Mouse (Mus musculus) left cerebral cortex, adult 11 months (tissue): ENCODE measurements at regions not wholly inside any gene's neighbourhood (a gene's known extent, or its start where the extent isn't known, plus 50 kb on each side); places are given as distances from the start of the nearest gene placed in this dataset.

Experiments
- DNase-seq: peaks from one replicate; pipeline ENCODE4 v3.0.0; 2022; ENCODE audit warnings: low spot score

DNA sequence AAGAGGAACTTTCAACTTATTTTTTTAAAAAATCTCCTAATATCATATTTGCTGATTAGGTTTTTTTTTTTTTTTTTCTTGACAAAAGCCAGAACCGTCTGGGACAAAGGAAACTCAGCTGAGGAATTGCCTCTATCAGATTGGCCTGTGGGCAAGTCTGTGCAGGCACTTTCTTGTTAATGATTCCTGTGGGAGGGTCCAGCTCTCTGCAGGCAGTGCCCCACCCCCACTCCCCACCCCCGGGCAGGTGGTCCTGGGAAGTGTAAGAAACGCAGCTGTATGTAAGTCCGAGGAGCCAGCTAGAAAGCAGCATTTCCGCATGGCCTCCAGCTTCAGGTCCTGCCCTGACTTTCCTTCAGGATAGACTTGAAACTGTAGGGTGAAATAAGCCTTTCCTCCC is 377.7 kb downstream of the Sox2 start:
- DNase-seq = no peak

DNA sequence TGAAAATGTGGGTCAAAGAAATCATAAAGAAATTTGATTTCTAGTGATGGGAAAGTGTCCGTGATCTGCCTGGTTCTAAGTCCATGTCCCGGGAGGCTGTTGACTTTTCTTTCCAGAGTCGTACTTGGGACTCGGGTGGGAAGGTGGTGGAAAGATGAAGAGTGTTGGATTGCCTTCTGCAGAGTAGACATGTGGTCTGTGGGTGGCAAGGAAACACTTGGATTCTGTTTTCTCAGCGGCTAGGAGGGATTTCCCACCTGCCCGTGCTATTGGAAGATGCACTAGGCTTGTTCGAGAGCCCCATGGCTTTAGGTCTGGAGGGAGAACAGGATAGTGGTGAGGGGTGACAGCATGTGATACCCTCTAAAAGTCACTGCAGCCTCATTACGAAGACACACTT is 379.7 kb downstream of the Sox2 start:
- DNase-seq = no peak

- DNase-seq = no peak
Observed at GRCm38 (mm10) chr3:35033587-35033986, 383.4 kb downstream of the Sox2 start.

- no peak for DNase-seq
Observed at GRCm38 (mm10) chr3:35035234-35035633, 385.0 kb downstream of the Sox2 start.

GRCm38 (mm10) chr3:35043705-35044104 is 393.5 kb downstream of the Sox2 start:
- no peak for DNase-seq

DNA sequence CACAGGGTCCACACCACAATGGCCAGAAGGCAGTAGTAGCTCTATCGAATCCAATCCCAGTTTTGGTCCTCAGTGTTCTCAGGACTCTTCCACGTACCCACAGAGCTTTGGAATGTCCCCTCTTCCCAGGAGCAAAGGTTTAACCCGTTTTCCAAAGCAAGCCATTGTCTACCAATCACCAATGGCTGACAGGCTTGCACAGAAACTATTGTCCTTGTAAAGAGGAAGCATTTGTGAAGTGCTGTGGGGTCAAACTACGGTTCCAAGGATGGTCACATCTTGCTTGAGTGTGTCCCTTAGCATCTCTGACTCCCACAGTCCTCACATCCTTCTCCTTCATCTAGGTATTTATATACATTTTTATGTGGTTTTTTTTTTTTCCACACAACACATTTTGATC is 409.2 kb downstream of the Sox2 start:
- DNase-seq = no peak

- DNase-seq = no peak
Observed at GRCm38 (mm10) chr3:35060042-35060441, 409.8 kb downstream of the Sox2 start.

GRCm38 (mm10) chr3:35066824-35067223 is 416.6 kb downstream of the Sox2 start:
- no peak for DNase-seq

DNA sequence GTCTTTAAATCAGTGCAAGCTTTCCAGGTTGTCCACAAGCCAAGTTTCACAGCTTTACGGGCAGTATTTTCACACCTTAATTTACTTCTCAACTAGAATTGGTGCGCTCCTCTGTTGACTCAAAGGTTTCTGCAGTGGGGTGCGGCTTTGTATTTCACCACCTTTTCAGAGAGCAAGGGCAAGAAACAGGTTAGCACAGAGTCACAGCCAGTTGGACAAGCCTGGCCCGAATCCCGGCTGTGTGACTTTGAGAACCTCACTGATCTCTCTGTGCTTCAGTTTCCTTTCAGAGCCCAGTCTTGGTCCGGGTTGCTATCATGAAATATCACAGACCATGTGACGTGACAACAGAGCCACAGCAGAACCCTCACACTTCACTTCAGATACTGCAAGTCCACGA is 418.4 kb downstream of the Sox2 start:
- DNase-seq = no peak

DNA sequence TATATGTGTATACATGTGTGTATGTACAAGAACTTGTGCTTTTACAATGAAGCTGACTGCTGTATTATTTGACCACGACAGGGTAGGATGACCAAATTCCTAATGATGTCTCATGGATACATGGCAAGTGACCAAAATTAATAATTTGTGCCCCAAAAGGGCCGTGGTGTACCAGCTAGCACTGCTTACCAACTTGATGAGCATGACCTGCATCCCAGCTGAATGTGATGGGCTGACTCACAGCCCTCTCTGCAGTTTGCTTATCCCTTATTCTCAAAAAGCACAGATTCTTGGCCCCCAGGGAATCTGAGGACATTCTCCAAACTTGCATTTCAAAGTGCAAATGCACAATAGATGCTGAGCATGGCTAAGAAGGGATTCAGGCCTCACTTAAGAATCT is 420.8 kb downstream of the Sox2 start:
- DNase-seq = no peak

DNA sequence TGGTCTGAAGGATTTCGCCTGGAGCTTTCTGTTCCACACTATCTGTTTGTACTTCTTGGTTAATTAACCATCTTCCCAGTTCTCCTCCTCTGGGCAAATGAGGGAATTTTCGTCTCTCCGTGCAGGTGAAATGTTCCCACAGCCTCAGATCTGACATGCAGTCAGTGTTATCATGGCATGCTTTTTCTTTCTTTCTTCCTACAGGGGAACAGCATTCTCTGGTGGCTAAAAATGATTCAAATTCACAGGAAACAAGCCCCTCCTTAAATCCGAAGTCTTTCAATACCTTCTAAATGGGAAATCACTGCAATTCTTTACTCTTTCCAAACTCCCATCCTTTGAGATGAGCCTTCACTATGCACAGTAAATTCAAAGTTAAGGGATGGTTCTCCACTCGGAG is 429.7 kb downstream of the Sox2 start:
- no peak for DNase-seq

- no peak for DNase-seq
Observed at GRCm38 (mm10) chr3:35084091-35084867, 434.1 kb downstream of the Sox2 start.

GRCm38 (mm10) chr3:35088241-35089080 is 438.3 kb downstream of the Sox2 start:
- peak; percentile 40 for DNase-seq

- DNase-seq = peak; percentile 28
Observed at GRCm38 (mm10) chr3:35090496-35091133, 440.4 kb downstream of the Sox2 start.

GRCm38 (mm10) chr3:35093001-35093400 is 442.8 kb downstream of the Sox2 start:
- no peak for DNase-seq

- DNase-seq = no peak
Observed at GRCm38 (mm10) chr3:35095221-35095620, 445.0 kb downstream of the Sox2 start.

DNA sequence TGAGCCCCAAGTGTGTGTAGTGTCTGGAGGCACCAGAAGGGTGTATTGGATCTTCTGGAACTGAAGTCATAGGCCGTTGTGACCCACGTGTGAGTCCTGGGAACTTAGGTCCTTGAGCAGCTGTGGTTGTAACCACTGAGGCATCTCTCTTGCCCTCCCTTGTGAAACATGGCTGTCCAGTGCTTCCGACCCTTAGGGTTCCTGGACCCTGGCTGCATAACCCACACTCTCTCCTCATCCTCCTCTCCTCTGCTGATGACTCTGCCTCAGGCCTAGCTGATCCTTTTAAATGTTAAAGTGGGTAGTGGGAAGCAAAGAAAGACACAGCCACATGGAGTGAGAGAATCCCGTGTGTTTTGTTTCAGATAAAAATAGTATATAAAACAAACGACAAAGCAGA is 446.2 kb downstream of the Sox2 start:
- DNase-seq = no peak

GRCm38 (mm10) chr3:35097766-35098165 is 447.6 kb downstream of the Sox2 start:
- no peak for DNase-seq

- no peak for DNase-seq
Observed at GRCm38 (mm10) chr3:35099226-35099625, 449.0 kb downstream of the Sox2 start.

DNA sequence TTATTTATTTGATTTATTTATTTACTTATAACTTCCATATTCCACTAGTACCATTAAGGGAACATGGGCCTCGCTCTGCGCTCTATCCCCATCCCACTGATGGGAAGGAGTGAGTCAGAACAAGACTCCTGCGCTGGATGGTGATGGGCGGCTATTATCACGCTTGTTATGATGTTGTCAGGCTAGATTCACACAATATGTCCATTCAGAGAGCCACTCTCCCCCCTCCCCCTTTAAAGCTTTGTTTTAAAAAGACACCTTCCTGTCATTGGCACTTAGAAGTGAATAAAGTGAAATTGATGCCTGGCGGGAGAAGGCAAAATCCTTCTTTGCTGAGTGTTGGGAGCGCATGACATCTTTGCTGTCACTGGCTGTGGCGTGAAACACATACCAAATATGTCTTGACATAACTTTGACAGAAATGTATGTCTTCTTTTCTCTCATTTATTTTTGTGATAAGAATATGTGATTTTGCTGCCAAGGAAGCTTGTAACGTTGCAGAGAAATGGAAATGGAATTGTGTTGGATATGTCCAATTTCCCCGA is 449.7 kb downstream of the Sox2 start:
- DNase-seq = no peak

GRCm38 (mm10) chr3:35101286-35101685 is 451.1 kb downstream of the Sox2 start:
- no peak for DNase-seq

DNA sequence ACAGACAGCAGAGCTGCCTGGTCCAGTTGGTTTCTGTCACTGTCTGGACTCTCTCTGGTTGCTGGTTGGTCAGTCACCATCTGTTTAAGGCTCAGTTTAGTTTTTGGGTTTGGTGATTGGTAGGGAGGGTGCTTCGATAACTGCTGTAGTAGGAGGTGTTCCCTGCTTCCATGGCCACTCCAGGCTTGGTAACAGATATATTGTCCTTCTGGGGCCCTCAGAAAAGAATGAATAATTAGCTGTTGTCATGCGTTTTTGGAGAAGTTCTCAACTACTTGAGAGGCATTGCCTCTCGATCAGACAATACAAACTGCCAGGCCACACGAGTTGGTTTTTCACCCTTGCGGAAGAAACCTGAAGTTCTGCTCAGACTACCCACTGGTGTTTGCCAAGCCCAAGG is 451.7 kb downstream of the Sox2 start:
- DNase-seq = no peak
